Mouse (Mus musculus): ENCODE measurements around the gene Exoc6.

DNA sequence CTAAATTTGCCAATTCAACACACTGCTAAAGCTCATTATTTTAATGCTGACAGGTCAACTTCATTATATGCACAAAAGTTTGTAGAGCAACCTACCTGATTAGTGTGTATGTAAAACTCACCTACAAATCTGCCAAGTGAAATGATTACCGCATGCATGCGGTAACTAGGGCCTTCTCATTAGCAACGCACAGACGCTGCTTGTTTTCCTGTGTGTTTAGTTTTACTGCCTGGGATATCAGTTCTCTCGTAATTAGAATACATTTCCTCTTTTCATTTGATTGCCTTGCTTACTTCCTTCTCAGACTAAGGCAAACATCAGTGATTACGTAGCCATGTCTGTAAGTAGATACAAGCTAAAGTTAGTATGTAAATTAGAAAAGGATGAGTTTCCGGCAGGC lies 62.7 kb downstream of the Exoc6 start:
- TF ChIP-seq CTCF (IDR thresholded peaks at IDR 0.05; ENCODE audit: extremely low read depth, insufficient read depth, low read length) = no peak
- no peak for TF ChIP-seq POLR2A (IDR thresholded peaks at IDR 0.05; ENCODE audit: extremely low read depth, insufficient read depth, low read length)

All from cortical plate, adult 2 months (tissue).